Comparison of ENCODE assay signal across 8 mouse cellular contexts in the genomic region with DNA sequence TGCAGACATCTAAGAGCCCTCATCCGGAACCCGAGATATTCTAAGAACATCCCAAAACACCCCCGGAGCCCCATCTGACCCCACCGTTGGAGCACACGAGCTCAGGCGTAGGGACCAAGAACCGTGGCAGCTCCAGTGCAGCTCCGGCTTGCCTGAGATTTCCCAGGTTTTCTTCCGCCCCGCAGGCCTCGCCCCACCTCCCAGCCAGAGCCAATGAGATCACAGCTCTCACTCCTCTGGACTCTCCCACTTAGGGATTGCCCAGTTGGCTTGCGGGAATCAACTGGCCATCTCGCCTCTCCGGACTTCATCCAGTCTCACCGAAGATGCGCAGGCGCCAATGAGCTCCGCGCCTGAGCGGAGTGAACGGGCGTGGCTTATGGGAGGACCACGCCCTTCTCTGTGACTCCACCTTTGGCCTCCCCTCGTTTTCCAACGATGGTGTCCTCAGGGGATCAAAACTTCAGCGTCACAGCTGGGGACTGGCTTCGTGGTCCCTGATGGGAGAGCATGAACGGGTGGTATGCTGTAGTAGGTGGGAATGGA. TPM values are rescaled to one million over a fixed set of nuclear protein-coding genes. Genes with fewer than 3 reads are reported as not detected.
DNase-seq lines count a peak whose midpoint lies in the region; ATAC-seq and TF ChIP-seq lines count a peak whose summit lies in the region.

Gene Ccdc159 (plus strand): TSS at position 264 of the 546 bp plus-strand sequence.
Gene Tmem205 (minus strand): TSS at position 349 of the 546 bp plus-strand sequence.

- H3K9ac ChIP-seq in limb, embryonic 12.5 days (replicated peaks): peak within 1 kb of the TSS; percentile 64
- H3K9ac ChIP-seq in midbrain, embryonic 14.5 days (replicated peaks; ENCODE audit: low read length): peak within 1 kb of the TSS; percentile 59

- TF ChIP-seq POLR2A in embryonic fibroblast, embryonic 13.5 days (IDR thresholded peaks at IDR 0.05; ENCODE audit: low read depth, low read length): peak; percentile 86

- no peaks in the 10 kb centered on the region for H3K36me3 ChIP-seq in C2C12 (ENCODE audit: control insufficient read depth, insufficient read depth)
- peaks cover 16% of the 10 kb centered on the region for H3K36me3 ChIP-seq in limb, embryonic 12.5 days
- 0 out of 2 replicates have a peak, but pooled peaks cover 5% of the 10 kb centered on the region for H3K36me3 ChIP-seq in midbrain, embryonic 14.5 days (ENCODE audit: control insufficient read depth, insufficient read depth, low read length)

- TF ChIP-seq CTCF in C2C12 (IDR thresholded peaks at IDR 0.05; ENCODE audit: control insufficient read depth, insufficient read depth, insufficient read length): no peak
- no peak for TF ChIP-seq CTCF in embryonic fibroblast, embryonic 13.5 days (IDR thresholded peaks at IDR 0.05; ENCODE audit: borderline replicate concordance, insufficient read depth, low read length)

- no peaks in the 10 kb centered on the region for H3K27me3 ChIP-seq in C2C12 (ENCODE audit: control insufficient read depth, insufficient read depth, insufficient read length)
- no peaks in the 10 kb centered on the region for H3K27me3 ChIP-seq in limb, embryonic 12.5 days
- no peaks in the 10 kb centered on the region for H3K27me3 ChIP-seq in midbrain, embryonic 14.5 days (ENCODE audit: control insufficient read depth, insufficient read depth, low read length)

- peaks cover 5% of the 10 kb centered on the region; the same call in 1 of the 2 replicates for H3K4me1 ChIP-seq in embryonic fibroblast, embryonic 13.5 days (ENCODE audit: control insufficient read depth, insufficient read depth, low read length)
- H3K4me1 ChIP-seq in limb, embryonic 12.5 days (replicated peaks): peaks cover 11% of the 10 kb centered on the region
- H3K4me1 ChIP-seq in midbrain, embryonic 14.5 days (ENCODE audit: control insufficient read depth, insufficient read depth, low read length): peaks cover 11% of the 10 kb centered on the region

- H3K9me3 ChIP-seq in limb, embryonic 12.5 days: no peaks in the 10 kb centered on the region
- no peaks in the 10 kb centered on the region for H3K9me3 ChIP-seq in midbrain, embryonic 14.5 days (ENCODE audit: control insufficient read depth, low read length)

- peak; percentile 100 for DNase-seq in brain, adult 2 months (ENCODE audit: low read depth, low spot score)
- DNase-seq in heart, adult 8-10 months (ENCODE audit: low spot score): peak; percentile 96
- DNase-seq in kidney, adult 8-10 months: peak; percentile 95 to 98
- DNase-seq in midbrain, embryonic 14.5 days: peak; percentile 95
- DNase-seq in spleen, postnatal 4 days (ENCODE audit: low spot score in 2 of 2): peak; percentile 63 to 75

- peaks cover 2% of the 10 kb centered on the region for H3K79me3 ChIP-seq in C2C12 (ENCODE audit: low read depth)

- peaks cover 16% of the 10 kb centered on the region for H3K79me2 ChIP-seq in C2C12 (ENCODE audit: control insufficient read depth, insufficient read depth)

- under 1% methylated on average over 28 of the region's 28 CpGs for WGBS in limb, embryonic 12.5 days
- whole genome bisulfite sequencing in midbrain, embryonic 14.5 days: under 1% methylated on average over 28 of the region's 28 CpGs

- peak within 1 kb of the TSS; percentile 20; the same call in 1 of the 2 replicates for H3K27ac ChIP-seq in embryonic fibroblast, embryonic 13.5 days (ENCODE audit: insufficient read depth, low read length)
- peak within 1 kb of the TSS; percentile 46; the same call in 1 of the 2 replicates for H3K27ac ChIP-seq in limb, embryonic 12.5 days
- peak within 1 kb of the TSS; percentile 66; the same call in 1 of the 2 replicates for H3K27ac ChIP-seq in midbrain, embryonic 14.5 days (replicated peaks; ENCODE audit: low read depth, low read length)

- peak within 1 kb of the TSS; percentile 68 for H3K4me2 ChIP-seq in limb, embryonic 12.5 days
- peak within 1 kb of the TSS; percentile 65 for H3K4me2 ChIP-seq in midbrain, embryonic 14.5 days (ENCODE audit: low read length)

- H3K4me3 ChIP-seq in C2C12 (ENCODE audit: insufficient read depth, poor library complexity, severe bottlenecking): peak within 1 kb of the TSS; percentile 42
- peak within 1 kb of the TSS; percentile 54 for H3K4me3 ChIP-seq in embryonic fibroblast, embryonic 13.5 days (ENCODE audit: insufficient read depth, low read length)
- peak within 1 kb of the TSS; percentile 56 for H3K4me3 ChIP-seq in limb, embryonic 12.5 days (replicated peaks)
- peak within 1 kb of the TSS; percentile 48 for H3K4me3 ChIP-seq in midbrain, embryonic 14.5 days (replicated peaks; ENCODE audit: low read depth, low read length)

- H3ac ChIP-seq in C2C12 (ENCODE audit: control insufficient read depth, insufficient read length, low read depth): peak within 1 kb of the TSS; percentile 53

- ATAC-seq in limb, embryonic 12.5 days (ENCODE audit: insufficient number of reproducible peaks, insufficient read depth, low FRiP score, low TSS enrichment, low read depth): peak; percentile 98
- peak; percentile 97 for ATAC-seq in midbrain, embryonic 14.5 days (ENCODE audit: low FRiP score, low TSS enrichment)

TF ChIP-seq in C2C12, 6 proteins besides CTCF, POLR2A, EP300 and RAD21:
- TF ChIP-seq MYOG (IDR thresholded peaks at IDR 0.05; ENCODE audit: control insufficient read depth, extremely low read depth, insufficient read length): no peak
- no peak for TF ChIP-seq CEBPB (IDR thresholded peaks at IDR 0.05; ENCODE audit: low read depth)
- TF ChIP-seq MAX (IDR thresholded peaks at IDR 0.05): no peak
- no peak for TF ChIP-seq USF1 (IDR thresholded peaks at IDR 0.05; ENCODE audit: low read depth)
- TF ChIP-seq MYOD1 (IDR thresholded peaks at IDR 0.05; ENCODE audit: control insufficient read depth, insufficient read length, low read depth): no peak
- TF ChIP-seq FOSL1 (IDR thresholded peaks at IDR 0.05; ENCODE audit: insufficient read depth, low read length, poor library complexity, severe bottlenecking): no peak

RNA-seq across cellular contexts. Expression of gene Ccdc159, which starts in this region (rescaled TPM):
- 1.1 TPM for polyA plus RNA-seq in C2C12 (2012; fragmentation: generic; extraction: Trizol)
- polyA plus RNA-seq in embryonic fibroblast, embryonic 13.5 days (2011; ENCODE audit: insufficient read length, low read depth, missing spikeins): 5.6 and 6.2 TPM in 2 replicates
- 1 to 10 TPM; 4.9 to 7.4 (median 5.6) TPM for total RNA-seq in heart, adult 8-10 months (2022)
- polyA plus RNA-seq in limb, embryonic 12.5 days (2016; fragmentation: Nextera tagmentation; extraction: Ambion mirVana): 5.2 and 5.7 TPM in 2 replicates
- polyA plus RNA-seq in midbrain, embryonic 14.5 days (2014; fragmentation: Nextera tagmentation; extraction: Ambion mirVana): 5.7 and 7.7 TPM in 2 replicates

RNA-seq across cellular contexts. Expression of gene Tmem205, which starts in this region (rescaled TPM):
- 17.2 TPM for polyA plus RNA-seq in C2C12 (2012; fragmentation: generic; extraction: Trizol)
- polyA plus RNA-seq in embryonic fibroblast, embryonic 13.5 days (2011; ENCODE audit: insufficient read length, low read depth, missing spikeins): 21.0 and 25.4 TPM in 2 replicates
- total RNA-seq in heart, adult 8-10 months (2022): 10 to 100 TPM; 80.1 to 91.4 (median 86.9) TPM
- 33.4 and 39.4 TPM in 2 replicates for polyA plus RNA-seq in limb, embryonic 12.5 days (2016; fragmentation: Nextera tagmentation; extraction: Ambion mirVana)
- polyA plus RNA-seq in midbrain, embryonic 14.5 days (2014; fragmentation: Nextera tagmentation; extraction: Ambion mirVana): 42.2 and 51.8 TPM in 2 replicates

Comparison
In these comparisons a context has a peak if more than half of its experiments do, and no peak if none do; other contexts are left out.
1. Peak in every context shown above with its lines: DNase-seq, ATAC-seq, H3K4me3 ChIP-seq and H3K27ac ChIP-seq.